Mouse (Mus musculus) myocyte (in vitro differentiated cells): ENCODE measurements at regions not wholly inside any gene's neighbourhood (a gene's known extent, or its start where the extent isn't known, plus 50 kb on each side); places are given as distances from the start of the nearest gene placed in this dataset.

Source experiments
- H3K27me3 ChIP-seq: one replicate; pipeline ENCODE4 v1.6.1; 2011; ENCODE audit not compliant: control insufficient read depth, insufficient read depth, insufficient read length
- H3K36me3 ChIP-seq: one replicate; pipeline ENCODE4 v1.6.1; 2011; ENCODE audit not compliant: control insufficient read depth, insufficient read depth
- H3K4me2 ChIP-seq: one replicate; pipeline ENCODE4 v1.6.1; 2011; ENCODE audit warnings: low read depth, control low read depth
- H3K4me3 ChIP-seq: one replicate; pipeline ENCODE4 v1.5.1; 2011; ENCODE audit warnings: mild to moderate bottlenecking, control low read depth, moderate library complexity
- H3K79me2 ChIP-seq: one replicate; pipeline ENCODE4 v1.6.1; 2011; ENCODE audit not compliant: control insufficient read depth, insufficient read depth
- H3ac ChIP-seq: one replicate; pipeline ENCODE4 v1.6.1; 2011; ENCODE audit not compliant: control insufficient read depth, insufficient read length
- CEBPB ChIP-seq: IDR thresholded peaks from 2 replicates; pipeline ENCODE4 v1.6.1; 2011; ENCODE audit warnings: mild to moderate bottlenecking, moderate library complexity; ENCODE audit not compliant: poor library complexity, insufficient read depth, severe bottlenecking
- E2F4 ChIP-seq: IDR thresholded peaks from one replicate; pipeline ENCODE4 v1.6.1; 2011; ENCODE audit warnings: mild to moderate bottlenecking, control low read depth, moderate library complexity; ENCODE audit not compliant: insufficient read depth
- MAX ChIP-seq: IDR thresholded peaks from one replicate; pipeline ENCODE4 v1.6.1; 2011; ENCODE audit warnings: low read depth, mild to moderate bottlenecking, control low read depth
- MYOD1 ChIP-seq, 3 experiments: IDR thresholded peaks; one replicate each; pipeline ENCODE4 v1.6.1; 2011; ENCODE audit warnings: control low read depth in 2 of 3, low read depth in 2 of 3, mild to moderate bottlenecking in 2 of 3, moderate library complexity in 1 of 3; ENCODE audit not compliant: insufficient read length in 2 of 3, control insufficient read depth in 1 of 3
- MYOG ChIP-seq, 3 experiments: IDR thresholded peaks; one replicate each; pipeline ENCODE4 v1.6.1; 2011; ENCODE audit warnings: control low read depth in 2 of 3, low read depth in 2 of 3, mild to moderate bottlenecking in 2 of 3; ENCODE audit not compliant: insufficient read length in 2 of 3, control insufficient read depth in 1 of 3, insufficient read depth in 1 of 3
- POLR2A ChIP-seq: IDR thresholded peaks from one replicate; pipeline ENCODE4 v1.6.1; 2011; ENCODE audit warnings: low read depth, mild to moderate bottlenecking, control low read depth, moderate library complexity; ENCODE audit not compliant: insufficient read length
- POLR2AphosphoS2 ChIP-seq: IDR thresholded peaks from one replicate; pipeline ENCODE4 v1.6.1; 2011; ENCODE audit warnings: low read depth, control low read depth; ENCODE audit not compliant: insufficient read length
- REST ChIP-seq: IDR thresholded peaks from one replicate; pipeline ENCODE4 v1.6.1; 2011; ENCODE audit warnings: mild to moderate bottlenecking, control low read depth, moderate library complexity; ENCODE audit not compliant: insufficient read depth, insufficient read length
- SRF ChIP-seq: IDR thresholded peaks from one replicate; pipeline ENCODE4 v1.6.1; 2011; ENCODE audit warnings: low read depth; ENCODE audit not compliant: control insufficient read depth, insufficient read length
- TCF12 ChIP-seq: IDR thresholded peaks from one replicate; pipeline ENCODE4 v1.6.1; 2011; ENCODE audit warnings: mild to moderate bottlenecking, control low read depth; ENCODE audit not compliant: poor library complexity, insufficient read depth, severe bottlenecking
- TCF3 ChIP-seq: IDR thresholded peaks from one replicate; pipeline ENCODE4 v1.6.1; 2011; ENCODE audit warnings: low read depth, control low read depth; ENCODE audit not compliant: insufficient read length
- USF1 ChIP-seq: IDR thresholded peaks from one replicate; pipeline ENCODE4 v1.6.1; 2011; ENCODE audit warnings: low read depth, mild to moderate bottlenecking, control low read depth, moderate library complexity

DNA sequence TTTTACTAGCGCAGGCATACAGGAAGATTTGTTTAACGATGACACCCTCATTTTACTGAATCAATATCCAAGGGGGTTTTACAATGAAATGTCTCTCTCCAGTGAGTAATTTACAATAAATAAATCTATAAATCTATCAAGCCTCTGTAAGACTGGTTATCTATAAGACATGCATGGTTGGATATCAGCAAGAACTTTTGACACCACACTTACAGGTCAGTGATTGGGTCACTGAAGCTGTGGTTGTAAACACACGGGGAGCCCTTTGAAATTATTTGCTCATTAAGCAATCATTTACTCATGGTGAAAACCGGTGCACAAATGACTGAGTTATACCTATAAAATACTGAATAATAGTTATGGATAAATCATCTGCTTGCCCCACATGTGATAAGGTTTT is 392.6 kb upstream of the Itga1 start:
- no peaks in the 10 kb centered on the region for H3K36me3 ChIP-seq
- H3K4me2 ChIP-seq = no peak overlapping the region
- H3K79me2 ChIP-seq = no peaks in the 10 kb centered on the region
- H3K4me3 ChIP-seq = no peak overlapping the region
- TF ChIP-seq TCF12 (no peak), CEBPB (no peak), USF1 (no peak), POLR2A (no peak), TCF3 (no peak), MAX (no peak), MYOG (IDR thresholded peaks at IDR 0.05; ENCODE audit: control insufficient read depth in 1 of 3, insufficient read depth in 1 of 3, insufficient read length in 2 of 3, low read depth in 2 of 3) (no peak), POLR2AphosphoS2 (no peak), E2F4 (no peak), MYOD1 (IDR thresholded peaks at IDR 0.05; ENCODE audit: control insufficient read depth in 1 of 3, insufficient read length in 2 of 3, low read depth in 2 of 3) (no peak), SRF (no peak), REST (no peak)
- no peak overlapping the region for H3ac ChIP-seq
- H3K27me3 ChIP-seq = no peaks in the 10 kb centered on the region

DNA sequence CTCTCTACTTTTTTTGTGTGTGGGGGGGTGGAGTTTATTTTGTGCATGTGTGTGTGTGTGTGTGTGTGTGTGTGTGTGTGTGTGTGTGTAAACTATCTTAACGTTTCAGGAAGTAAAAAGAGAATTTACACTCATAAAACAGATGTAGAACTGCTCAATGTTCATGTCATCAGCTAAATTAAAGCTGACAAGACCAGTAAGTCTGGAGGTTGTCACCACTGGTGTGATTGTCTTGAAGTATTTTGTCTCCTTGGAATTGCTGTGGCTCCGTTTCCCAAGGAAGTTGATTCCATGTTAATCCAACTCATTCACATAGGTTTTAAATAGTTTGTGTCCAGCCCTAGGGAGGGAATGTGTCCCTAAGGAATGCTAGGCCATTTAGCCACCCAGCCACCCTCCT is 374.1 kb upstream of the Itga1 start:
- Histone ChIP-seq H3ac (no peak overlapping the region), H3K4me3 (no peak overlapping the region), H3K4me2 (no peak overlapping the region), H3K36me3 (no peaks in the 10 kb centered on the region), H3K27me3 (no peaks in the 10 kb centered on the region), H3K79me2 (no peaks in the 10 kb centered on the region)
- TF ChIP-seq E2F4 (no peak), CEBPB (no peak), POLR2AphosphoS2 (no peak), MYOG (IDR thresholded peaks at IDR 0.05; ENCODE audit: control insufficient read depth in 1 of 3, insufficient read depth in 1 of 3, insufficient read length in 2 of 3, low read depth in 2 of 3) (no peak), SRF (no peak), MYOD1 (IDR thresholded peaks at IDR 0.05; ENCODE audit: control insufficient read depth in 1 of 3, insufficient read length in 2 of 3, low read depth in 2 of 3) (no peak), REST (no peak), USF1 (no peak), TCF12 (no peak)

DNA sequence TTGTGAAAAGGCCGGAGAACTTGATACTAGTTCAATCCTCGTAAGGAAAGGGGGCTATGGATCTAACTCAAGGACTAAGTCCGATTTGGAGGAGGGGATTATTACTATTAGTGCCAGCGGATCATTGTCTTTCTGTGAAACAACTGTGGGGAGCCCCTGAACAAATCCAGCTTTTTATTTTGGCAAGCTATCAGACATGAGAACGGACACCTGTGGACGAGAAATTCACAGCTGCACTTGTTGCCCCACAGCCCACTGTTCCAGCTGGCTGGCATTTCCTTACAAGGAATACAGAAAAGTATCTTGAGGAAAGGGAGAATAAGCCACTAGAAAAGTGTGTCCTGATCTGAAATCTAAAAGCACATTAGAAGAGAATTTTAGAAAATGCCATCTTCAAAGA is 363.9 kb upstream of the Itga1 start:
- H3K36me3 ChIP-seq = no peaks in the 10 kb centered on the region
- H3K79me2 ChIP-seq = no peaks in the 10 kb centered on the region
- H3ac ChIP-seq = no peak overlapping the region
- no peaks in the 10 kb centered on the region for H3K27me3 ChIP-seq
- no peak overlapping the region for H3K4me2 ChIP-seq
- H3K4me3 ChIP-seq = no peak overlapping the region
- TF ChIP-seq MYOG (IDR thresholded peaks at IDR 0.05; ENCODE audit: control insufficient read depth in 1 of 3, insufficient read depth in 1 of 3, insufficient read length in 2 of 3, low read depth in 2 of 3) (no peak), POLR2A (no peak), CEBPB (no peak), POLR2AphosphoS2 (no peak)

DNA sequence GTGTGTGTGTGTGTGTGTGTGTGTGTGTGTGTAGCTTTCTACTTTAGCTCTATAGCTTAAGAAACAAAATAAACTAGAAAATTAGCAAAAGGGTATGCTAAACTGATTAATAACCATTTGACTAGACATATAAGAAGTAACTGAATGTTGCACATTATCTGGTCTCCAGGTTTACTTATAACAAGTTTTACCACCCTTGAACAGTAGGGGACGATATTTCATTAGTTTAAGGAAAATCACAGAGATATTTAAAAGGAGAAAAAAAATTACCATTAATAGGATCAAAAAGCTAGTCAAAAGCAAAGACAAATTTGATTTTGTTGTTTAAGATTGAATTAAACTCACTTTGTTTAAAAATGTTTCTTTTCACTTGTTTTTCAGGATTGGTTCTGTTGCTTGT is 349.5 kb upstream of the Itga1 start:
- Histone ChIP-seq H3K4me2 (no peak overlapping the region), H3ac (no peak overlapping the region), H3K4me3 (no peak overlapping the region), H3K27me3 (no peaks in the 10 kb centered on the region), H3K79me2 (no peaks in the 10 kb centered on the region), H3K36me3 (no peaks in the 10 kb centered on the region)
- TF ChIP-seq E2F4 = no peak
- TF ChIP-seq TCF3 = no peak
- no peak for TF ChIP-seq MYOG (IDR thresholded peaks at IDR 0.05; ENCODE audit: control insufficient read depth in 1 of 3, insufficient read depth in 1 of 3, insufficient read length in 2 of 3, low read depth in 2 of 3)
- TF ChIP-seq REST = no peak
- no peak for TF ChIP-seq USF1
- TF ChIP-seq POLR2AphosphoS2 = no peak
- TF ChIP-seq CEBPB = no peak
- TF ChIP-seq POLR2A = no peak
- no peak for TF ChIP-seq TCF12
- no peak for TF ChIP-seq MYOD1 (IDR thresholded peaks at IDR 0.05; ENCODE audit: control insufficient read depth in 1 of 3, insufficient read length in 2 of 3, low read depth in 2 of 3)
- TF ChIP-seq MAX = no peak
- TF ChIP-seq SRF = no peak
